Mouse (Mus musculus): ENCODE data around the gene Gm609. TPM values are rescaled to one million over a fixed set of nuclear protein-coding genes. Genes with fewer than 3 reads are reported as not detected.

The Gm609 gene
- polyA plus RNA-seq, 1 experiment = 0.43 TPM

GRCm38 (mm10) chr16:45407091-45407490, 85.7 kb downstream of the Gm609 start:
- 62% methylated on average over 5 of the region's 5 CpGs for WGBS
- no peak for TF ChIP-seq POLR2A (IDR thresholded peaks at IDR 0.05; ENCODE audit: borderline replicate concordance, insufficient read depth, low read length)
- TF ChIP-seq CTCF (IDR thresholded peaks at IDR 0.05; ENCODE audit: borderline replicate concordance, insufficient read depth, low read depth, low read length) = no peak
- Histone ChIP-seq H3K27ac (ENCODE audit: insufficient read depth, low read length) (no peak overlapping the region), H3K4me3 (replicated peaks; ENCODE audit: insufficient read depth, low read depth, low read length) (peak overlapping the region; percentile 36), H3K4me1 (ENCODE audit: control insufficient read depth, insufficient read depth, low read length) (no peaks in the 10 kb centered on the region; the same call in 1 of the 2 replicates), H3K27me3 (ENCODE audit: control insufficient read depth, insufficient read depth, low read length) (no peaks in the 10 kb centered on the region)
- no peak for DNase-seq

- H3K4me1 ChIP-seq (ENCODE audit: control insufficient read depth, insufficient read depth, low read length) = no peaks in the 10 kb centered on the region; the same call in 1 of the 2 replicates
- TF ChIP-seq CTCF (IDR thresholded peaks at IDR 0.05; ENCODE audit: borderline replicate concordance, insufficient read depth, low read depth, low read length) = no peak
- no peak for TF ChIP-seq POLR2A (IDR thresholded peaks at IDR 0.05; ENCODE audit: borderline replicate concordance, insufficient read depth, low read length)
These were observed 89.8 kb downstream of the Gm609 start for GRCm38 (mm10) chr16:45402951-45403350.

GRCm38 (mm10) chr16:45402036-45402435, 90.7 kb downstream of the Gm609 start:
- Histone ChIP-seq H3K4me3 (replicated peaks; ENCODE audit: insufficient read depth, low read depth, low read length) (no peak overlapping the region), H3K27ac (ENCODE audit: insufficient read depth, low read length) (no peak overlapping the region)
- WGBS = 87% methylated on average over 1 of the region's 1 CpGs

More at GRCm38 (mm10) chr16:45402951-45403350, 89.8 kb downstream of the Gm609 start:
- DNase-seq = no peak
- Histone ChIP-seq H3K4me3 (replicated peaks; ENCODE audit: insufficient read depth, low read depth, low read length) (no peak overlapping the region), H3K27me3 (ENCODE audit: control insufficient read depth, insufficient read depth, low read length) (no peaks in the 10 kb centered on the region), H3K27ac (ENCODE audit: insufficient read depth, low read length) (no peak overlapping the region)
- WGBS = 63% methylated on average over 2 of the region's 2 CpGs

GRCm38 (mm10) chr16:45399947-45400555, 92.7 kb downstream of the Gm609 start:
- Histone ChIP-seq H3K4me3 (replicated peaks; ENCODE audit: insufficient read depth, low read depth, low read length) (no peak overlapping the region), H3K4me1 (ENCODE audit: control insufficient read depth, insufficient read depth, low read length) (peaks cover 3% of the 10 kb centered on the region), H3K27me3 (ENCODE audit: control insufficient read depth, insufficient read depth, low read length) (no peaks in the 10 kb centered on the region; the same call in 1 of the 2 replicates), H3K27ac (ENCODE audit: insufficient read depth, low read length) (0 out of 2 replicates have a peak overlapping the region, but pooled peaks have one; percentile 36)
- TF ChIP-seq POLR2A (IDR thresholded peaks at IDR 0.05; ENCODE audit: borderline replicate concordance, insufficient read depth, low read length) (no peak), CTCF (IDR thresholded peaks at IDR 0.05; ENCODE audit: borderline replicate concordance, insufficient read depth, low read depth, low read length) (no peak)
- WGBS = 76% methylated on average over 9 of the region's 9 CpGs
- no peak for DNase-seq

More at GRCm38 (mm10) chr16:45402036-45402435, 90.7 kb downstream of the Gm609 start:
- DNase-seq = no peak
- Histone ChIP-seq H3K27me3 (ENCODE audit: control insufficient read depth, insufficient read depth, low read length) (no peaks in the 10 kb centered on the region), H3K4me1 (ENCODE audit: control insufficient read depth, insufficient read depth, low read length) (peaks cover 3% of the 10 kb centered on the region)
- no peak for TF ChIP-seq CTCF (IDR thresholded peaks at IDR 0.05; ENCODE audit: borderline replicate concordance, insufficient read depth, low read depth, low read length)
- TF ChIP-seq POLR2A (IDR thresholded peaks at IDR 0.05; ENCODE audit: borderline replicate concordance, insufficient read depth, low read length) = no peak

GRCm38 (mm10) chr16:45399411-45399810, 93.4 kb downstream of the Gm609 start:
- DNase-seq = no peak
- TF ChIP-seq POLR2A (IDR thresholded peaks at IDR 0.05; ENCODE audit: borderline replicate concordance, insufficient read depth, low read length) = no peak
- no peak for TF ChIP-seq CTCF (IDR thresholded peaks at IDR 0.05; ENCODE audit: borderline replicate concordance, insufficient read depth, low read depth, low read length)
- H3K4me3 ChIP-seq (replicated peaks; ENCODE audit: insufficient read depth, low read depth, low read length) = no peak overlapping the region
- H3K27ac ChIP-seq (ENCODE audit: insufficient read depth, low read length) = no peak overlapping the region
- H3K4me1 ChIP-seq (ENCODE audit: control insufficient read depth, insufficient read depth, low read length) = peaks cover 3% of the 10 kb centered on the region
- H3K27me3 ChIP-seq (ENCODE audit: control insufficient read depth, insufficient read depth, low read length) = no peaks in the 10 kb centered on the region; the same call in 1 of the 2 replicates
- 77% methylated on average over 3 of the region's 3 CpGs for WGBS

GRCm38 (mm10) chr16:45397440-45397839, 95.3 kb downstream of the Gm609 start:
- WGBS = 17% methylated on average over 2 of the region's 2 CpGs
- Histone ChIP-seq H3K27ac (ENCODE audit: insufficient read depth, low read length) (no peak overlapping the region), H3K27me3 (ENCODE audit: control insufficient read depth, insufficient read depth, low read length) (no peaks in the 10 kb centered on the region; the same call in 1 of the 2 replicates), H3K4me1 (ENCODE audit: control insufficient read depth, insufficient read depth, low read length) (peaks cover 3% of the 10 kb centered on the region), H3K4me3 (replicated peaks; ENCODE audit: insufficient read depth, low read depth, low read length) (no peak overlapping the region)
- TF ChIP-seq CTCF (IDR thresholded peaks at IDR 0.05; ENCODE audit: borderline replicate concordance, insufficient read depth, low read depth, low read length) (no peak), POLR2A (IDR thresholded peaks at IDR 0.05; ENCODE audit: borderline replicate concordance, insufficient read depth, low read length) (no peak)
- DNase-seq = peak in 1 of 2 experiments; percentile 54

GRCm38 (mm10) chr16:45392246-45392645, 100.5 kb downstream of the Gm609 start:
- 92% methylated on average over 6 of the region's 6 CpGs for WGBS
- Histone ChIP-seq H3K4me1 (ENCODE audit: control insufficient read depth, insufficient read depth, low read length) (no peaks in the 10 kb centered on the region), H3K27ac (ENCODE audit: insufficient read depth, low read length) (no peak overlapping the region), H3K27me3 (ENCODE audit: control insufficient read depth, insufficient read depth, low read length) (no peaks in the 10 kb centered on the region; the same call in 1 of the 2 replicates), H3K4me3 (replicated peaks; ENCODE audit: insufficient read depth, low read depth, low read length) (no peak overlapping the region)
- TF ChIP-seq CTCF (IDR thresholded peaks at IDR 0.05; ENCODE audit: borderline replicate concordance, insufficient read depth, low read depth, low read length) = no peak
- no peak for TF ChIP-seq POLR2A (IDR thresholded peaks at IDR 0.05; ENCODE audit: borderline replicate concordance, insufficient read depth, low read length)
- DNase-seq = no peak

- TF ChIP-seq CTCF (IDR thresholded peaks at IDR 0.05; ENCODE audit: borderline replicate concordance, insufficient read depth, low read depth, low read length) (no peak), POLR2A (IDR thresholded peaks at IDR 0.05; ENCODE audit: borderline replicate concordance, insufficient read depth, low read length) (no peak)
These were observed 101.1 kb downstream of the Gm609 start for GRCm38 (mm10) chr16:45391680-45392079.

More at GRCm38 (mm10) chr16:45391680-45392079, 101.1 kb downstream of the Gm609 start:
- H3K27ac ChIP-seq (ENCODE audit: insufficient read depth, low read length) = no peak overlapping the region
- no peaks in the 10 kb centered on the region; the same call in 1 of the 2 replicates for H3K27me3 ChIP-seq (ENCODE audit: control insufficient read depth, insufficient read depth, low read length)
- H3K4me3 ChIP-seq (replicated peaks; ENCODE audit: insufficient read depth, low read depth, low read length) = no peak overlapping the region
- H3K4me1 ChIP-seq (ENCODE audit: control insufficient read depth, insufficient read depth, low read length) = no peaks in the 10 kb centered on the region
- DNase-seq = no peak
- 96% methylated on average over 3 of the region's 3 CpGs for WGBS

All from cerebellum, adult 2 months (tissue).